Mouse (Mus musculus) A20 (cell line): Measurements from ENCODE around the gene Olfr1354.
"Not testable (repeated sequence)": the region's sequence is repeated elsewhere in the genome, so short reads cannot be mapped to it uniquely, and the experiment has no call there.

Source experiments
- DNase-seq: peaks from one replicate; pipeline ENCODE4 v3.0.0-alpha.2; 2011; ENCODE audit warnings: low read depth, low spot score

The Olfr1354 gene

GRCm38 (mm10) chr10:78912871-78913270, at the start of gene Olfr1354:
Gene Olfr1354, plus strand, starts transcription at chr10:78913171.
- DNase-seq: not testable (repeated sequence)

GRCm38 (mm10) chr10:78875240-78875639, 37.7 kb upstream of the Olfr1354 start, which contains the start of gene Olfr1355:
Gene Olfr1355, plus strand, starts transcription at chr10:78875540.
- DNase-seq: no peak

GRCm38 (mm10) chr10:78950336-78950735, 37.4 kb downstream of the Olfr1354 start, which contains the start of gene Olfr8:
Gene Olfr8, plus strand, starts transcription at chr10:78950636.
- DNase-seq: not testable (repeated sequence)

- not testable (repeated sequence) for DNase-seq
These were observed 50.0 kb downstream of the Olfr1354 start, which contains the start of gene Olfr1353 for GRCm38 (mm10) chr10:78963009-78963408. Gene Olfr1353, plus strand, starts transcription at chr10:78963309.
